Mouse (Mus musculus): ENCODE data around the gene Sptbn4.

DNA sequence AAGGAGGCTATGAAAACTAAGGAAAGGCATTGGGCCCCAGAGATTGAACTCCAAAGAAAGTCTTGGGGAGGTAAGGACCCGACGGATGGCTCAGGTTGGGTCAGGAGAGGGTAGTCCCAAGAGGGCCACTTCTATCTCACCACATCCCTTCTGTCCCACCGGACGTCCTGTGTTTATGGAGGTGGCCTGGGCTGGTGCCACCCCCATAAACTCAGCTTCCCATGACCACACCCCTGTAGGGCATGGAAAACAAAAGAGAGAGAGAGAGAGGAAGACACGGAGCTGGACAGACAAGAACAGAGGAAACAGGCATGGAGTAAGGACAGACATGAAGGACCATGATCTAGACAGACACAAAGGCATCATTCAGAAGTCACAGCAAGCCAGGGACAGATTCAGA lies 46.0 kb upstream of the Sptbn4 start:
- TF ChIP-seq CTCF (conservative IDR thresholded peaks at IDR 0.05; ENCODE audit: insufficient read depth, insufficient read length, low read depth, low read length) (no peak), POLR2A (IDR thresholded peaks at IDR 0.05; ENCODE audit: low read depth, low read length) (no peak)
